Mouse (Mus musculus) heart, postnatal 36 days (tissue): ENCODE measurements at regions not wholly inside any gene's neighbourhood (a gene's known extent, or its start where the extent isn't known, plus 50 kb on each side); places are given as distances from the start of the nearest gene placed in this dataset.
"Not testable (repeated sequence)": the region's sequence is repeated elsewhere in the genome, so short reads cannot be mapped to it uniquely, and the experiment has no call there.

Experiments used
- DNase-seq, 2 experiments: peaks; one replicate each; pipeline ENCODE4 v3.0.0; 2021 to 2022
- intact Hi-C: fragments of 180-260 bp; cut with DNase I; formaldehyde crosslinking; loops from one replicate; pipeline ENCODE4 v1.15.1; 2025
- microRNA-seq, 2 experiments: library from miRNA; unstranded; fragments of <30 nt; microRNA quantifications; one replicate each; pipeline ENCODE4 v1.2.0; 2021; ENCODE audit warnings: borderline number of aligned reads in 2 of 2

DNA sequence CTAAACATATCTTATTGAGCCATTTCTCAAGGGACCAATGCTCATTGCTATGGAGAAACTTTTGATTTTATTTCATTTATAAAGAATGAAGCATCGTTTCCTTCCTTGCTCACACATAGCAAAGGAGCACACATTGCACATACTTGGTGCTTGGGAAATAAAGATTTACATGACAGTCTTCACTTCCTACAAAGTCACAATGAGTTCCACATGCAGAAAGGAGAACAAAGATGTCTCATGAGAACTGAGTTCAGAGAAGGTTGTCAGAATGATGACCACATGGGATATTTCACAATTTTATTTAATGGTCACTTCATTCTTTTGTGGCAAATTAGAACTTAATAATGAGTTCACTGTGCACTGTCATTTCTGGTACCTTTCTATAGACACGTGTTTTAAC lies 114.3 kb upstream of the Egfr start:
- DNase-seq, result no peak
- intact Hi-C loops, result no loop called here

DNA sequence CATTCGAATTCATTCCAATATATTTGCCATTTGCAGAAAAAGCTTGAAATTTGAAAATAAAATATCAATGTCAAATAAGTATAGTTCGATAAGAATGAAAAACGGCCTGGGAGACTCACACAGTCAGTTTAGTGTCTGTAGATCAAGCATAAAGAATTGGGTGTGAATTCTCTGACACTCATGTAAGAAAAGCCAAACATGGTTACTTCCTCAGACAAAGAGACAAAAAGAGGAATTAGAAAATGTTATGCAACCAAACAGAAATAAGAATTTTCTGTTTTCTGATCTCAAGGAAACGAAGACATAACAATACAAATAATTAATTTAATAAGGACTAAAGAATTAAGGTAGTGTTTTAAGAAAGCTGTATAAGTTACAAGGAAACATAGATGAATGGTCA lies 113.7 kb upstream of the Egfr start:
- no peak for DNase-seq
- intact Hi-C loops, result no loop called here

DNA sequence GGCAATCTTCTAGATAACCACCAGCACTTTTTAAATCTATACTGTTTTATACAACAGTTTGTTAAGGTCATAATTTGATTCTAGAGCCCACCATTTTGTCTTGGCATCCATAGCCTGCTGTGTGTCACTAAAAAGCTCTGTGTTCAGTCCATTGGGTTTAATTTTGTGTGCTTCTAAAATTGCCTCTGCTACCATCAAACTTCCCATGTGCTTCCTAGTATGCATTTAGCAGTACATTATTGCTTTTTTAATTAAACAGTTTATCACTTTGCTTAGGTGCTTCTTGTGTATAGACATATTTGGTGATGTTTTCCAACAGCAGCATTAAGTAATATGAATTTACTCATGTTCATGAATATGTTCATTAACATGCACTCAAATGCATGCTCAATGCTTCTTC lies 102.4 kb upstream of the Egfr start:
- no peak for DNase-seq
- intact Hi-C loops, result no loop called here

GRCm38 (mm10) chr11:16663806-16664205 lies 88.2 kb upstream of the Egfr start:
- intact Hi-C loops, result no loop called here
- DNase-seq, result no peak

DNA sequence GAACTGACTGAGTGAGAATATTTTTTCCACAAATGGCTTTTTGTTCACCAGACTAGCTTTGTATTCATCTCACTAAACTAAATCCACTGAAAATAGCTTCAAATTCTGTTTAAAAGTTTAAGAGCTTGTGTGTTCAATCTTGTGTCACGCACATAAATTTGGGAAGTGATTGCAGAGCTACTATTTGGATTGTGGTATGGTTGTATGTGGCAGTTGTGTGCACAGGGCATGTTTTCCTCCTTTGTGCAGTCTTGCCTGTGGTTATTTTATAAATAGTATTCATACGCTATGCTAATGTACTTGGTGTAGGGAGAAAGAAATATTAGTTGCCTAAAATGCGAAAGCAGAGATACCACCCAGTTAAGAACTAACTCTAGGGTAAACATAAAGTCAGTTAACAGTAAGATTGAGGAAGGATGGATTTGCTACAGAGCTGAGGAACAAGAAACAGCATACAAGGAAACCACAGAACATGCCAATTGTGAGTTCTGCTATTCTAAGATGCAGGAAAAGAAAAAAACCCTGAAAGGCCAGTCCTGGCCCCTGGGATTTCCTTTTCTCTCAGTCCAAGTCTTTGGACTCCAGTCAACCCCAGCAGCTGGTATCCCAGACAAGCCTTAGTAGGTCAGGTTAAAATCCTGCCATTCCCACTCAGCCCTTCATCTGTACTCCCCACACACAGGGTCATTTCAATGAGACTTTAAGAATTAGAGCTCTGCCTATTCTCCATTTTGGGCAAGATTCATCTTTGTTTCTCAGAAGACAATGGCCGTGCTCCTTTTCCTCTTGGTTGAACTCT lies 82.4 kb upstream of the Egfr start:
- peak; percentile 2 to 5 for DNase-seq
- intact Hi-C loops, result no loop called here

- intact Hi-C loops, result no loop called here
- no peak for DNase-seq
Observed at GRCm38 (mm10) chr11:16670282-16670681, 81.7 kb upstream of the Egfr start.

- DNase-seq, intact Hi-C loops: not testable (repeated sequence)
Observed at GRCm38 (mm10) chr11:16675951-16676350, 76.1 kb upstream of the Egfr start.

GRCm38 (mm10) chr11:16683538-16683937 lies 68.5 kb upstream of the Egfr start:
- no peak for DNase-seq
- intact Hi-C loops, result no loop called here

GRCm38 (mm10) chr11:16695596-16695995 lies 56.4 kb upstream of the Egfr start:
- no peak for DNase-seq

GRCm38 (mm10) chr11:16696787-16697186 lies 55.2 kb upstream of the Egfr start:
- intact Hi-C loops, result no loop called here
- no peak for DNase-seq

More at GRCm38 (mm10) chr11:16695596-16695995, 56.4 kb upstream of the Egfr start:
- intact Hi-C loops, result no loop called here

DNA sequence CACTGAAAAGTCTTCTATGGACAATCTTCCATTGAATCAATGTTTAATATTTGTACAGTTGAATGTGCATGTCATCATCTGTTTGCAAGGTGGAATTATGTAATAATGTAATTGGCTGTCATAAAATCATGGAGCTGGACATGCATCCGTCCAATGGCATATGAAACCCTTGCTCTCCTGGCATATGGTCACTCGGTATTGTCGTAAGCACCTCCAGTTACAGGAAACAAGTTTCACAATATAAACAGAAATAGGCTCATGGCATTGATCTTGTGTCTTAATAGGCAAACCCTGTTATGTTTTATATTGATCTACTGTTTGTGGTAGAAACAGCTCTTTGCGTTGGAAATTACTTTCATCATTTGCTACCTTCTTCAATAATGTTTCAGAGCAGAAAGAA lies 50.2 kb upstream of the Egfr start:
- no peak for DNase-seq
- intact Hi-C loops, result no loop called here

Small RNA genes lying in the stretch of these regions (microRNA-seq; reads per million reads assigned to microRNA genes)
- 0 reads per million in 2 experiments for gene Gm24714
